Mouse (Mus musculus) MEL (cell line): ENCODE data around the gene Sass6.

Experiments used
- CHD2 ChIP-seq: IDR thresholded peaks from 2 replicates; pipeline ENCODE4 v1.6.1; 2011; ENCODE audit warnings: low read length, improper control_type of control experiment
- CTCF ChIP-seq, 3 experiments: IDR thresholded peaks in 2 of 3; conservative IDR thresholded peaks in 1 of 3; 2 replicates each; pipeline ENCODE4 v1.5.1; 2011 to 2012; ENCODE audit warnings: low read length in 3 of 3, low read depth in 2 of 3, mild to moderate bottlenecking in 2 of 3, improper control_type of control experiment in 1 of 3, inconsistent platforms in 1 of 3, mixed read lengths in 1 of 3, moderate library complexity in 1 of 3; ENCODE audit not compliant: control insufficient read depth in 1 of 3, insufficient read depth in 1 of 3, poor library complexity in 1 of 3, severe bottlenecking in 1 of 3
- ETS1 ChIP-seq: IDR thresholded peaks from 2 replicates; pipeline ENCODE4 v1.6.1; 2012; ENCODE audit warnings: low read depth, mild to moderate bottlenecking, inconsistent platforms, low read length, improper control_type of control experiment, moderate library complexity
- TAL1 ChIP-seq: IDR thresholded peaks from 2 replicates; pipeline ENCODE4 v1.6.1; 2012; ENCODE audit warnings: mild to moderate bottlenecking, inconsistent platforms, low read length, moderate library complexity, mixed read lengths
- USF1 ChIP-seq: IDR thresholded peaks from 2 replicates; pipeline ENCODE4 v1.6.1; 2014; ENCODE audit warnings: low read depth, mild to moderate bottlenecking, inconsistent platforms, low read length, improper control_type of control experiment, moderate library complexity

DNA sequence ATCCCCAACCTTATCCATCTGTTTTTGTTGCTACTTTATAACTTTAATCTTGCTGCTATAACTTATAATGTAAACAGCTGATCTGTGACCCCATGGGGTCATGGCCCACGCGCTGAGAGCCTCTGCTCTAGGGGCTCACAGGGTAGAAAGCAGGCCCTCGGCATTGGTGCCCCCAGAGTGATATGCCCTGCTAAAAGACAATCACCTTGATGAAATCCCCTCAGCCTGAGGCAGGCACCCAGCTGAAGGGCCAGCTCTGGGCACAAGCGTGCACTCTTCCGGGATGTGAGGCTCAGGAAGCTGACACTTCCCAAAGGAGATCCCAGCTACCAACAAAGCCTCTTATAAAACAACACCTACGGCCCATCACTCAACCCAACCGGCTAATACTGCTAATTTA lies 43.8 kb downstream of the Sass6 start:
- TF ChIP-seq CTCF (IDR thresholded peaks at IDR 0.05 in 2 of 3, conservative IDR thresholded peaks at IDR 0.05 in 1 of 3; ENCODE audit: control insufficient read depth in 1 of 3, insufficient read depth in 1 of 3, low read depth in 2 of 3, low read length in 3 of 3, poor library complexity in 1 of 3, severe bottlenecking in 1 of 3): no peak
- TF ChIP-seq CHD2: no peak
- no peak for TF ChIP-seq ETS1
- TF ChIP-seq TAL1: no peak
- no peak for TF ChIP-seq USF1
